Mouse (Mus musculus): ENCODE measurements at regions not wholly inside any gene's neighbourhood (a gene's known extent, or its start where the extent isn't known, plus 50 kb on each side); places are given as distances from the start of the nearest gene placed in this dataset.

- TF ChIP-seq CTCF (IDR thresholded peaks at IDR 0.05; ENCODE audit: low read depth) = no peak
- TF ChIP-seq EP300 (IDR thresholded peaks at IDR 0.05; ENCODE audit: low read depth) = no peak
These were observed 101.4 kb upstream of the Dazl start for GRCm38 (mm10) chr17:50394801-50395200.

All from liver, postnatal 0 days (tissue).